Mouse (Mus musculus) stomach, postnatal 0 days (tissue): ENCODE measurements around the gene Mrs2.

Source experiments
- CTCF ChIP-seq: IDR thresholded peaks from 2 replicates; pipeline ENCODE4 v1.5.1; 2016; ENCODE audit warnings: antibody characterized with exemption, low read depth, mild to moderate bottlenecking, moderate library complexity
- EP300 ChIP-seq: optimal IDR thresholded peaks from 2 replicates; pipeline ENCODE3; 2016; ENCODE audit warnings: antibody characterized with exemption

DNA sequence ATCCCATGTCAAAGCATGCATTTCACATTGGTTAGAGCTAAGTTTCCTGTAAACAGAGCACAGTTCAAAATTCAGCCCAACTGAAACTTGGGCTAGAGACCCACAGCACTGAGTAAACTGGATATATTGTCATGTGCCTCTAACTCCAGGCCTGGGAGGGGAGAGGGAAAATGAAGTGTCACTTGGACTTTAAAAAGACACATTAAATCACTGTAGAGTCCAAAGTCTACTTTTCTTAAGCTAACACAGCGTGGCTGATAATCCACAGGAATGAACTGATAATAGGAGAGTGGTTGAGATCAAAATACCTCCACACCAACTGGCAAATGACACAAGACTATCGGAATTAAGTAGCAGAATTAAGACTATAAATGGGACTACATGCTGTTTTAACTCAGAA is 20.6 kb downstream of the Mrs2 start:
- TF ChIP-seq EP300 (no peak), CTCF (no peak)
